Mouse (Mus musculus): ENCODE measurements around the gene Sema7a. TPM values are rescaled to one million over a fixed set of nuclear protein-coding genes. Genes with fewer than 3 reads are reported as not detected.

The Sema7a gene
- polyA plus RNA-seq, 1 experiment from 2014 or later: 0.64 TPM

DNA sequence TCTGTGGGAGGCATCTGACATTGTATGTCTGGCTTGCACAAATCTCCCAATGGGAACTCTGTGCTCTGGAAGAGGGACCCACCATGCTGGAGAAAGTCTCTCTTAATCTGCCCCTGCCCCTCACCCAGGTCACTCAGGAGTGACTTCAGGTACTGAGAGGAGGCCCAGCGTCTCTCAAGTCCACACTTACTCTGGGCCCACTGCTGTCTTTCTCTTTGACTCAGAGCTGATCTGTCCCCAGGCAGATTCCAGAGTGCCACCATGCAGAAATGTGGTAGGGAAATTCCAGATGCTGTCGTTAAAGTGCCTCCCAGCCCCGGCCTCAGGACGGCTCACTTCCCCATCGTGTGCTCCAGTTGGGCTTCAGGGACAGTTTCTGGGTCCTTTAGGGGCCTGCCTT is 34.3 kb downstream of the Sema7a start:
- no peak overlapping the region for H3K9ac ChIP-seq (replicated peaks)
- no peak overlapping the region for H3K27ac ChIP-seq (replicated peaks)
- no peak overlapping the region for H3K4me2 ChIP-seq (replicated peaks)
- ATAC-seq (ENCODE audit: low FRiP score, low read depth): no peak
- no peaks in the 10 kb centered on the region for H3K36me3 ChIP-seq
- WGBS: 77% methylated on average over 5 of the region's 5 CpGs
- no peaks in the 10 kb centered on the region for H3K27me3 ChIP-seq
- H3K4me1 ChIP-seq: no peaks in the 10 kb centered on the region
- no peaks in the 10 kb centered on the region for H3K9me3 ChIP-seq
- no peak overlapping the region for H3K4me3 ChIP-seq

DNA sequence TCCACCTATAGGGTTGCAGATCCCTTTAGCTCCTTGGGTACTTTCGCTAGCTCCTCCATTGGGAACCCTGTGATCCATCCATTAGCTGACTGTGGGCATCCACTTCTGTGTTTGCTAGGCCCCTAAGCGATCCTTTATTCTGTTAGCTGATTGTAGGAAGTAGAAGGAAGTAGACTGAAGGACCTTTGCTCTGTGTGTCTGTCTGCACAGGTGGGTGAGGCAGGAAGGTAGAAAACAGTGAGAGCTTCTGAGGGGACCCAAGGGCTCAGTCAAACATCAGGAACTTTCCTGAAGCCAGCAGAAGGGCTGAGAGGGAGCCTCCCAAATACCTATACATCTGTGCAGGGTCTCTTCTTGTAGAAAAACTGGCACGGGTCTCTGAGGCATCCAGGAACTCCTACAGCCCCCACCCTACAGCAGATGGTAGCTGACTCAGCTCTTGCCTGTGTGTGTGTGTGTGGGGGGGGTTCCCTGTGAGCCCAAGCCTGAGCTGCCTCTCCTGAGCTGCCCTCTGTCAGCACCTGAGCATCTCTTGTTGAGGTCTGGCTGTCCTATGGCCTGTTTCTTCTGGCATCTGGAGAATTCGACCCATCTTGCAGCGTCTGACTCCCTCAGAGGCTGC is 35.4 kb downstream of the Sema7a start:
- Histone ChIP-seq H3K27me3 (no peaks in the 10 kb centered on the region), H3K9me3 (no peaks in the 10 kb centered on the region), H3K4me3 (no peak overlapping the region), H3K9ac (replicated peaks) (no peak overlapping the region), H3K4me1 (no peaks in the 10 kb centered on the region), H3K36me3 (no peaks in the 10 kb centered on the region), H3K27ac (replicated peaks) (no peak overlapping the region), H3K4me2 (replicated peaks) (no peak overlapping the region)
- ATAC-seq (ENCODE audit: low FRiP score, low read depth): no peak
- 90% methylated on average over 5 of the region's 5 CpGs for WGBS

DNA sequence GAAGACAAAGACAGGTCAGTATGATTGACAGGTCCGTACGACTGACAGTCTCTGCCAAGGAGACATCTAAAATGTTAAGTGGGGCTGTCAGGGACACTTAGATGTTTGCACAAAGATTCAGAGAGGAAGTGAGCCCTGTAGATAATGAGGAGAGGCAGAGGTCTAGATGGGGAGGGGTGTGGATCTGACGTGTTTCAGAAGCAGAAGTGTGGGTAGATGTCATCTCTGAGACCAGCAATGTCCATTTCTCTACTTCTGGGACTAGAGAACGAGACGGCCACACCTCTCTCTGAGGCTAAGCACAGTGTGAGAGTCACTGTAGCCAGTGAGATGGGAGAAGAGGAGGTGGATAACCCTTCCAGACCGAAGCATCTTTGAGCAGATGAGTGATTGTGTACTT is 38.1 kb downstream of the Sema7a start:
- H3K9me3 ChIP-seq: no peaks in the 10 kb centered on the region
- H3K4me2 ChIP-seq (replicated peaks): no peak overlapping the region
- H3K27me3 ChIP-seq: no peaks in the 10 kb centered on the region
- no peak overlapping the region for H3K9ac ChIP-seq (replicated peaks)
- no peaks in the 10 kb centered on the region for H3K36me3 ChIP-seq
- H3K4me1 ChIP-seq: no peaks in the 10 kb centered on the region
- H3K27ac ChIP-seq (replicated peaks): no peak overlapping the region
- no peak for ATAC-seq (ENCODE audit: low FRiP score, low read depth)
- WGBS: 85% methylated on average over 6 of the region's 6 CpGs
- no peak overlapping the region for H3K4me3 ChIP-seq

DNA sequence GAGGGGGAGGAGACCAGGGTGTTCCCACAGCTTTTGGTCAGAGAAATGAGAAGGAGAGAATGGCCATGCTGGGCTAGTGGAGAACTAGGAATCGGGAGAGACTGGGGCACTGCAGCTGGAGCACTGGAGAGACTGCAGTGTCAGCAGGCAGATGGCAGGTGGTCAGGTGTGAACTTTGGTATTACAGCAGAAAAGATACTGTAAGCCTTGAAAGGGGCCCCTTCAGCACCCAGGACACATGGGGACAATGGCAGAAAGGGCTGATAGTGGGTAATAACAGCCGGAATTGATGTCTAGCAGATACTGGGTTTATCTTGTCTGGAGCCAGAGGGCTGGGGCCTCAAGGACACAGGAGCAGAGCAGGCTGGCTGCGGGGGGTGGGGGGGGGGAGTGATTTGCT is 38.9 kb downstream of the Sema7a start:
- Histone ChIP-seq H3K4me3 (no peak overlapping the region), H3K27ac (replicated peaks) (no peak overlapping the region), H3K27me3 (no peaks in the 10 kb centered on the region), H3K9ac (replicated peaks) (no peak overlapping the region), H3K9me3 (no peaks in the 10 kb centered on the region), H3K36me3 (no peaks in the 10 kb centered on the region), H3K4me1 (no peaks in the 10 kb centered on the region), H3K4me2 (replicated peaks) (no peak overlapping the region)
- ATAC-seq (ENCODE audit: low FRiP score, low read depth): no peak
- 72% methylated on average over 3 of the region's 3 CpGs for WGBS

DNA sequence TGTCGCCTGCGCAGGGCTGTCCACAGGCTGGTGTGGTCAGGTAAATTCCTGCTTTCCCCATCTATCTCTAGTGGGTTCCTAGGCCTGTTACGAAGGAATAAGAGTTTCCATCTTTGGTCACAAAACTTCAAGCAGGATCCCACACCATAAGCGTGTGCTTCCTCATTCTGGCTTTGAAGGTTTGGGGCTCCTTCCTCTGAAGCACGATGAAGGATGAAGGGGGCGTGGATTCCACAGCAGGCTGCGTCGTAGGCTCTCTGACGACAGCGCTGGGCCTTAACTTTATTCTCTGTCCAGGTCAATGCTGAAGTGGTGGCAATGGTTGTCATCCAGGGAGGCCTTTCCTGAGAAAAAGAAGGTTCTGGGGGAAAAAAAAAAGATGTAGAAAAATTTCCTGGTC is 40.7 kb downstream of the Sema7a start:
- Histone ChIP-seq H3K27ac (replicated peaks) (no peak overlapping the region), H3K27me3 (no peaks in the 10 kb centered on the region), H3K4me1 (no peaks in the 10 kb centered on the region), H3K4me3 (no peak overlapping the region), H3K4me2 (replicated peaks) (no peak overlapping the region), H3K36me3 (no peaks in the 10 kb centered on the region), H3K9me3 (no peaks in the 10 kb centered on the region), H3K9ac (replicated peaks) (no peak overlapping the region)
- ATAC-seq (ENCODE audit: low FRiP score, low read depth): no peak
- WGBS: 80% methylated on average over 10 of the region's 10 CpGs

DNA sequence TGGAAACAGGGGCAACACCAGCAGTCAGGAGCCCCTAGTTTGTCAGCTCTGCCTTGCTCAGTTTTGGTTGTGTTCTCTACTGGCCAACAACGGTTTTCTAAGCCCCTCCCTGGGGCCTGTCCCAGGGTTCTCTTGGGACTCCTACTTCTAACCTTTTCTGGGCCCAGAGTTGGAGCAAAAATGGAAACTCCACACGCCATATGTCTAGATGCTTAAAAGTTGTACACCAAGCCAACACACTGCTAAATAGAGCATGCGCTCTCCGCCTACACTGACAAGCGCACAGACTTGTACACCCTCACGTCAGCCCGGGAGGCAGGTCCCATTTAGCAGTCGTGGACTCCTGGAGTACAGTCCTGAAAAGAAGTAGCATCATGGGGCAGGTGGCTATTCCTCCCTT is 45.4 kb downstream of the Sema7a start:
- H3K4me2 ChIP-seq (replicated peaks): no peak overlapping the region
- H3K36me3 ChIP-seq: no peaks in the 10 kb centered on the region
- H3K9ac ChIP-seq (replicated peaks): no peak overlapping the region
- no peak overlapping the region for H3K4me3 ChIP-seq
- H3K9me3 ChIP-seq: no peaks in the 10 kb centered on the region
- ATAC-seq (ENCODE audit: low FRiP score, low read depth): no peak
- H3K27me3 ChIP-seq: peaks cover 7% of the 10 kb centered on the region; the same call in 1 of the 2 replicates
- 91% methylated on average over 8 of the region's 8 CpGs for WGBS
- H3K27ac ChIP-seq (replicated peaks): no peak overlapping the region
- H3K4me1 ChIP-seq: peaks cover 2% of the 10 kb centered on the region; the same call in 1 of the 2 replicates

DNA sequence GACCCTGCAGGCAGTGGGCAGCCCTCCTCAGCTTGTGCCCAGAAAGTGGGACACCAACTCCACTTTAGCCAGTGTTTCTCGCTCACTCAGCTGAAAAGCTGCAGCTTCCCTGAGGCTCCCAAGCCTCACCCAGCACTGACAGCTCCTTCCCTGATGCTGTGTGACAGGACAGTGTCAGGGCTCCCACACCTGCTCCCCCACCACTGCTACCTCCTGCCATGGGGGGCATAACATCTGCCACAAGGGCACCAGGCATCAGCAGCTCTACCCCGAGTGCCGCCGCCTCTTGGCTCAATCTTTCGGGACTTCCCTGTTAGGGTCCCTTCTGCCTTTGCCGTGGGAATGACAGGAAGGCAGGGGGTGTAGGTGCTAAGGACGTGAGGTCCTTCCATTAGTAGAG is 46.4 kb downstream of the Sema7a start:
- Histone ChIP-seq H3K9ac (replicated peaks) (no peak overlapping the region), H3K4me1 (peaks cover 2% of the 10 kb centered on the region; the same call in 1 of the 2 replicates), H3K4me2 (replicated peaks) (no peak overlapping the region), H3K36me3 (no peaks in the 10 kb centered on the region), H3K4me3 (no peak overlapping the region), H3K27me3 (peaks cover 7% of the 10 kb centered on the region; the same call in 1 of the 2 replicates), H3K27ac (replicated peaks) (no peak overlapping the region), H3K9me3 (no peaks in the 10 kb centered on the region)
- ATAC-seq (ENCODE audit: low FRiP score, low read depth): no peak
- 76% methylated on average over 7 of the region's 7 CpGs for WGBS

DNA sequence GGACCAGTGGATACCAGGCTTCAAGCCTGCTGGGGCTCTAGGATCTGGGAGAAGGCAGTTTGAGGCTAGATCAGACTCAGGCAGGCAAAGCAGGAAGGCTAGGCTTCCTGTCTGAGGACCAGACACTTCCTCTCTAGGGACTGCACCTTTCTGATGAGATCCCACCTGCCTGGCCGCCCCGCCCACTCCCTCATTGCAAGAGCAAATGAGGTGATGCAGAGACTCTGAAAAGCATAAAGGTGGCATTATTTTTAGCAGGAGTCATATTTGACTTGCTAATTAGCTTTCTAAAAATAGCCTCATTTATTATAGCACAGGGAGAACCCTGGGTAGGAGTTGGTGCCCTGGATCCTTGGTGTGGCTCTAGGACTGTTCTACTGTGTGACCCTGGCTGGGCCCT is 48.2 kb downstream of the Sema7a start:
- Histone ChIP-seq H3K27me3 (peaks cover 10% of the 10 kb centered on the region), H3K9me3 (no peaks in the 10 kb centered on the region), H3K27ac (replicated peaks) (no peak overlapping the region), H3K4me2 (replicated peaks) (no peak overlapping the region), H3K4me1 (peaks cover 2% of the 10 kb centered on the region; the same call in 1 of the 2 replicates), H3K4me3 (no peak overlapping the region), H3K36me3 (no peaks in the 10 kb centered on the region), H3K9ac (replicated peaks) (no peak overlapping the region)
- 88% methylated on average over 2 of the region's 2 CpGs for WGBS
- no peak for ATAC-seq (ENCODE audit: low FRiP score, low read depth)

DNA sequence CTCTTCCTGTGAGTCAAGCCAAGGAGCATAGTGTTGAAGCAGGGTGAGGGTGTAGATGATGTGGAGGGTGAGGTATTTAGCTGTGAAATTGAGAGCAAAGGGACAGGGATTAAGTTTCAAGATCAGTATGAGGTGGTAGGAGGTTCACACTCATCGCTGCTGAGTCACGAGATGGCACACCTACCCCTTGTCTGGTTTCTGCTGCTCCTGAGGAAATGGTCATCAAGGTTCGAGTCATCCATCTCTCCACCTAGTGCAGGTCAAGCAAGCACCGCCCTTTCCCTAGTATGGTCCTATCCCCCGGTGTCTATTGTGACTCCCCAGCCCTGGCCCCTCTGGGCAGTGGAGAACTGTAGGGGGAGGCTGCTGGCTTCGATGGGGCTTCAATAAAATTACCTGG is 49.4 kb downstream of the Sema7a start:
- peaks cover 2% of the 10 kb centered on the region; the same call in 1 of the 2 replicates for H3K4me1 ChIP-seq
- H3K36me3 ChIP-seq: no peaks in the 10 kb centered on the region
- no peak overlapping the region for H3K9ac ChIP-seq (replicated peaks)
- H3K27me3 ChIP-seq: peaks cover 10% of the 10 kb centered on the region
- H3K4me2 ChIP-seq (replicated peaks): no peak overlapping the region
- no peak overlapping the region for H3K4me3 ChIP-seq
- WGBS: 82% methylated on average over 6 of the region's 6 CpGs
- H3K9me3 ChIP-seq: no peaks in the 10 kb centered on the region
- ATAC-seq (ENCODE audit: low FRiP score, low read depth): no peak
- H3K27ac ChIP-seq (replicated peaks): no peak overlapping the region

DNA sequence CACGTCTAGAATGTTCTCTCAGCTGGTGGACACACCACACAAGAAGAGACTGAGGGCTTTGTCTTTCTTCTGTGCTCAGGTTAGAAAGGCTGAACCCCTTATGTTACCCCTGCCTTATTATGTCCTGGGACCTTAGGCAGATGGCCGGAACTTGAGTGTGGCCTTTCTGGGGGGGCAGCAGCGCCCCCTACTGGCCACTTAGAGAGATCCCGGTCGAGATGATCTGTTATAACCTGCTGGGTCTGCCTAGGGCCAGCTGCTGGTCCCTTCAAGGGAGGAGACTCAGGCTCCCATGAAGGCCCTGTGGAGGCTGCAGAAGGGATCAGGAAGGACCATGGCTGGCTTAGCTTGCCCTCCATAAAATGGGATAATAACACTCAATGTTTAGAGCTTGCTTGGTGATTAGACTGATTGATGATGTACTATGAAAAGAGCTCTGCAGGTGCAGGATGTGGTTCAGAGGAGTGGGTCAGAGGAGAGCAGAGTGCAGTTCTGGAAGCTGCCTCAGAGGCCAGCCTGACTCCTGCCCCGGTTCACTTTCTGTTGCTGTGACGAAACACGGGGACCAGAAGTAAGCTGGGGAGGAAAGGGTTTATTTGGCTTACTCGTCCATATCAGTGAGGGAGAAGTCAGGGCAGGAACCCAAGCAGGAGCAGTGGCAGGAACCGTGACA is 50.7 kb downstream of the Sema7a start:
- peaks cover 2% of the 10 kb centered on the region; the same call in 1 of the 2 replicates for H3K4me1 ChIP-seq
- no peak overlapping the region for H3K4me3 ChIP-seq
- H3K9me3 ChIP-seq: no peaks in the 10 kb centered on the region
- H3K9ac ChIP-seq (replicated peaks): no peak overlapping the region
- peaks cover 10% of the 10 kb centered on the region for H3K27me3 ChIP-seq
- H3K36me3 ChIP-seq: no peaks in the 10 kb centered on the region
- H3K4me2 ChIP-seq (replicated peaks): no peak overlapping the region
- 38% methylated on average over 10 of the region's 10 CpGs for WGBS
- H3K27ac ChIP-seq (replicated peaks): no peak overlapping the region
- ATAC-seq (ENCODE audit: low FRiP score, low read depth): no peak

DNA sequence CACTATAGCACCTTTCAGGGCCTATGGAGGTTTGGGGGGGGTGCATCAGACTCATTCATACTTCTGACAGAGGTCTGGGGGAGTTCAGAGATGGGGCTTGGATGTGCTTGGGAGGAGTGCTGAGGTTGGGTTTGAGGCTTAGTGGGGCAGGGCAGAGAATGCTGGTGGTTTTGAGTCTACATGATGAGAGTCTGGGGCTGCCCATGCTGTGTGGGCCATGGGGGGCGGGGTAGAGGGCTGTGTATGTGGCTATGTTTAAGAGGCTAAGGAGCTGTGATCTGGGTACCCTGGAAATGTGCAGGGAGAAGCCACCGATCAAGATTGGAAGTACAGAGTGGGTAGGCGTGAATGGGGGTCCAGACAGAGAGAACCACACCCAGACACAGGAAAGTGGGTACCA is 52.1 kb downstream of the Sema7a start:
- peaks cover 2% of the 10 kb centered on the region; the same call in 1 of the 2 replicates for H3K4me1 ChIP-seq
- WGBS: 91% methylated on average over 3 of the region's 3 CpGs
- H3K4me3 ChIP-seq: no peak overlapping the region
- H3K9ac ChIP-seq (replicated peaks): no peak overlapping the region
- H3K4me2 ChIP-seq (replicated peaks): no peak overlapping the region
- no peak for ATAC-seq (ENCODE audit: low FRiP score, low read depth)
- no peak overlapping the region for H3K27ac ChIP-seq (replicated peaks)
- H3K27me3 ChIP-seq: peaks cover 14% of the 10 kb centered on the region
- H3K9me3 ChIP-seq: no peaks in the 10 kb centered on the region
- no peaks in the 10 kb centered on the region for H3K36me3 ChIP-seq

DNA sequence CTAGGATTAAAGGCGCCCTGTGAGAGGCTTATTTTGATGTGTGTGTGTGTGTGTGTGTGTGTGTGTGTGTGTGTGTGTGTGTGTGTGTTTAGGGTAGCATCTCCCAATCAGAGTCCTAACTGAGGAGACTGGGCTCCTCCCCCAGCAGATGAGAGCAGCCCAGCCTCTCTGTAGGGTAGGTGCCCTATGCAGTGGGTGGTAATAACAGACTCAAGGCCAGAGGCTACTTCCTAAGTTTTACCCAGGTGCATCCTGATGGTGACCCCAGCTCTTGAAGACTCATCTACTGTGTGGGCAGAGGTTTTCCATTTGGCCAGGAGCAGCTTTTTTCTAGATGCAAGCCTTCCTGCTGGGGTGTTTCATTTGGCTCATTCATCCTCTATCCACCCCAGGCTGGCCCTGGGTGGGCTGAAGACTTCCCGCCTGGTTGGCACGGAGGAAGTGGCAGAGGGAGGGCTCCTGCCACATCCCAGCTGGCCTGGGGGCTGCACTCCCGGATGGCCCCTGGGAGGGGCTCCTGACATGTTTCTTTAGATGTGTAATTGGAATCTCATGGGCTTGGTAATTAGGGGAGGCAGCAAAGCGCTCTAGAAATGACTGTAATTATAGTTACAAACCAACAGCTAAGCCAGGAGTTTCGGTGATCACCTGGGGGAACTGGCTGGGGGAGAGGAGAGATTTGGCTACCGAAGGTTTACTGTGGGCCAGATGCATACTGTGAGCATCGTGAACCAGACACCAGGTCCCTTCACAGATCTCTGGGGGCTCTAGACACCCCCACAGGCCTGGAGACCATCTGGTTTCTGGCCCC is 53.1 kb downstream of the Sema7a start:
- Histone ChIP-seq H3K4me3 (no peak overlapping the region), H3K27ac (replicated peaks) (no peak overlapping the region), H3K36me3 (no peaks in the 10 kb centered on the region), H3K4me2 (replicated peaks) (no peak overlapping the region), H3K9me3 (no peaks in the 10 kb centered on the region), H3K27me3 (peaks cover 24% of the 10 kb centered on the region), H3K4me1 (peaks cover 8% of the 10 kb centered on the region), H3K9ac (replicated peaks) (no peak overlapping the region)
- ATAC-seq (ENCODE audit: low FRiP score, low read depth): no peak
- WGBS: 66% methylated on average over 8 of the region's 8 CpGs
